Mouse (Mus musculus): ENCODE measurements at regions not wholly inside any gene's neighbourhood (a gene's known extent, or its start where the extent isn't known, plus 50 kb on each side); places are given as distances from the start of the nearest gene placed in this dataset.

DNA sequence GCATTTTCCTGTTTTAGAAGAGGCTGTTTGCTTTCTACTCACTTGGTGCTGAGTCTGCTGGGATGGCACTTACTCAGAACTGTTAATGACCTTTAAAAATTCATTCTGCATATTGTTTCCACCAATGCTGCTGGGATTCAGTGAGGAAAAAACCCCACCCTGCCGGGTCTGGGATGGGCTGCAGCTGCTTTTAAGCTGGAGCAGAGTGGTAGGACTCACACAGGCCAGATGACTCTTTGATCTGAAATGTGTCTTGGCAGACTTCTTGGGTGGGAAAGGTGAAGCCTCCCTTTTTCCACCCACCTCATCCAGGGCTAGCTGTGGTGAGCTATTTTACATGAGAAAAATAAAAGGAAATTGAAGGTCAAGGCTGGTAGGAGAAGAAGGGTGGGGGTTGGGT, 56.4 kb upstream of the Ddhd1 start:
- Histone ChIP-seq H3K9ac (replicated peaks) (no peak overlapping the region), H3K4me2 (replicated peaks) (no peak overlapping the region), H3K27ac (replicated peaks) (no peak overlapping the region), H3K27me3 (no peaks in the 10 kb centered on the region), H3K36me3 (no peaks in the 10 kb centered on the region), H3K9me3 (no peaks in the 10 kb centered on the region), H3K4me1 (no peaks in the 10 kb centered on the region), H3K4me3 (no peak overlapping the region)
- 55% methylated on average over 1 of the region's 1 CpGs for WGBS
- no peak for ATAC-seq (ENCODE audit: low FRiP score, low read depth)

- H3K9me3 ChIP-seq, result no peaks in the 10 kb centered on the region
- H3K27me3 ChIP-seq, result no peaks in the 10 kb centered on the region
- H3K9ac ChIP-seq (replicated peaks), result no peak overlapping the region
- no peaks in the 10 kb centered on the region for H3K36me3 ChIP-seq
- no peaks in the 10 kb centered on the region for H3K4me1 ChIP-seq
- ATAC-seq (ENCODE audit: low FRiP score, low read depth), result no peak
- H3K4me2 ChIP-seq (replicated peaks), result no peak overlapping the region
- no peak overlapping the region for H3K4me3 ChIP-seq
- H3K27ac ChIP-seq (replicated peaks), result no peak overlapping the region
These were observed 56.8 kb upstream of the Ddhd1 start for GRCm38 (mm10) chr14:45714786-45715185.

GRCm38 (mm10) chr14:45716100-45716499, 58.2 kb upstream of the Ddhd1 start:
- no peak overlapping the region for H3K4me2 ChIP-seq (replicated peaks)
- no peaks in the 10 kb centered on the region for H3K36me3 ChIP-seq
- no peaks in the 10 kb centered on the region for H3K4me1 ChIP-seq
- no peak overlapping the region for H3K27ac ChIP-seq (replicated peaks)
- WGBS, result 6% methylated on average over 1 of the region's 1 CpGs
- H3K9me3 ChIP-seq, result no peaks in the 10 kb centered on the region
- no peak for ATAC-seq (ENCODE audit: low FRiP score, low read depth)
- H3K4me3 ChIP-seq, result no peak overlapping the region
- H3K27me3 ChIP-seq, result no peaks in the 10 kb centered on the region
- no peak overlapping the region for H3K9ac ChIP-seq (replicated peaks)

DNA sequence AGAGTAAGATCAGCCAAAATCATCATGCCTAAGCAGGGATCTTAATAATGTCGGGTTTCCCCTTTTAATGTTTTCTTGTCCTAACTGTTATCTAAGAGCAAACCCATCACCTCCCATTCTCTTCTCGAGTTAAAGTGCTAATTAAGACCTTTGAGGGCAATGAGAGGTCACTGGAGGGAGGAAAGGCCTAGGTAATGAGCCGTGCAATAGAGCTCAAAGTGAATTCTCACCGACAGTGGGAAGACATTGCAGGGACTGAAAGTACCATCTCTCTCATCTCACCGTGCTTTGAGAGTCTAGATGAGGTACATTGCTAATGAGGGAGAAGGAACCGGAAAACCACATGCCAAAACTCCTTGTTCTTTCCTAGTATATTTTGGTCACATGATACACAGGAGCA, 64.9 kb upstream of the Ddhd1 start:
- ATAC-seq (ENCODE audit: low FRiP score, low read depth), result no peak
- Histone ChIP-seq H3K9me3 (no peaks in the 10 kb centered on the region), H3K27ac (replicated peaks) (no peak overlapping the region), H3K27me3 (no peaks in the 10 kb centered on the region), H3K36me3 (no peaks in the 10 kb centered on the region), H3K4me1 (no peaks in the 10 kb centered on the region), H3K9ac (replicated peaks) (no peak overlapping the region), H3K4me3 (no peak overlapping the region), H3K4me2 (replicated peaks) (no peak overlapping the region)
- 37% methylated on average over 6 of the region's 6 CpGs for WGBS

DNA sequence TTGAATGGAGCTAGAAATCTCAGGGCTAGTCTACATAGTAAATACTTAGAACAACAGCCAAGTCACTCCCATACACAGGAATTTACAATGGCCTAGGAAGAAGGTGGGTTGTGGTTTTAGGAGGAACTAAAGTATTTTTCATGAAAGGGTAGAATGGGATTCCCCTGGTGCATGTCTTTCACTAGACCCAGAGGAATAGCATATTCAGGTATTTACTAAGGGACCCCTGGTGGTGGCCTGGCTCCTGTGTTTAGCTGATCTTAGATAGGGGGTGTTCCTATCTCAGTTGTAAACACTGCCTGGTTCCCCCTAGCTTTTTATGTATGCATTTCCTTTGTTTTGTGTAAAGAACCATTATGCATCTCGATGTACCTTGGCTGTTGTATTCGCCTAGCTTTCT, 66.4 kb upstream of the Ddhd1 start:
- Histone ChIP-seq H3K27me3 (no peaks in the 10 kb centered on the region), H3K4me3 (no peak overlapping the region), H3K4me1 (no peaks in the 10 kb centered on the region), H3K27ac (replicated peaks) (no peak overlapping the region), H3K9me3 (no peaks in the 10 kb centered on the region), H3K4me2 (replicated peaks) (no peak overlapping the region), H3K36me3 (no peaks in the 10 kb centered on the region), H3K9ac (replicated peaks) (no peak overlapping the region)
- ATAC-seq (ENCODE audit: low FRiP score, low read depth), result no peak
- 88% methylated on average over 2 of the region's 2 CpGs for WGBS

DNA sequence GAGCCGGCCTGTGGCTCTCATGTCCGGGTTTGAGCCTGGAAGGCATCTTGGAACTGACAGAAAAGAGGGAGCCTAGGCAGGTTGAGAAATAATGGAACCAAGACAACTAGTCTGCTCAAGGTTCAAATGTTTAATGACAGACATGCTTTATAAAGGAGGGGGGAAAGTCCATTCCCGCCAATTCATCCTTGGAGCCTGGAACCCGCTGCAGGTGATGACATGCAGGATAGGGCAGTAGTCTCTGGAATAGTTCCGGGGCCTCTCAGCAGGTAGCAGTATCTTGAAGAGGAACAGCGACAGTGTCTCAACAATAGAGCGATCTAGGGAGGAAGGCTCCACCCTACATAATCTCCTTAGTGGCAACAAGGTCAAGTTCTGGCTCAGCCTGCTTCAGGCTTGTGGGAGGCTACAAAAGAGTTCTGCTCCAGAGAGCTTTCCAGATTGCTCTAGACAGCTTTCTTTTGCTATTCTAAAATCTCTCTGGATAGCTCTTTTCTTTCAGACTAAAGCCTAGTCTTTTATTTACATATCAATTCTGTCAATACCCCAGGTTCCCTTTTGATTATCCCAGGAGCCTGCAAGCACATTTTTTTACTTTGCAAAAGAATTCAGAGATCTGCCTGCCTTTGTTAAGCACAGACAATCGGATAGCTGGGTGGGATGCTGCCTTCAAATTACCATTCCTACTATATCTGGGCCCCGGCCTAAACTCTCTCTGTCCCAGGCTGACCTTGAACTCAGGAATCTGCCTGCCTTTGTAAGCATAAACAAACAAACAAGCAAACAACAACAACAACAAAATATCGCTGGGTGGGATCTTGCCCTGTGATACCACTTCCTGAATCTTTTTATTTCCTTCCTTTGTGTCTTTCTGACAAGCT, 76.8 kb upstream of the Ddhd1 start:
- H3K27ac ChIP-seq (replicated peaks), result no peak overlapping the region
- H3K9ac ChIP-seq (replicated peaks), result no peak overlapping the region
- no peak for ATAC-seq (ENCODE audit: low FRiP score, low read depth)
- H3K27me3 ChIP-seq, result no peaks in the 10 kb centered on the region
- no peak overlapping the region for H3K4me2 ChIP-seq (replicated peaks)
- H3K4me3 ChIP-seq, result no peak overlapping the region
- no peaks in the 10 kb centered on the region for H3K9me3 ChIP-seq
- H3K36me3 ChIP-seq, result no peaks in the 10 kb centered on the region
- WGBS, result 55% methylated on average over 10 of the region's 10 CpGs
- H3K4me1 ChIP-seq, result no peaks in the 10 kb centered on the region

GRCm38 (mm10) chr14:45737966-45738365, 80.0 kb upstream of the Ddhd1 start:
- no peak for ATAC-seq (ENCODE audit: low FRiP score, low read depth)
- no peak overlapping the region for H3K9ac ChIP-seq (replicated peaks)
- no peak overlapping the region for H3K4me2 ChIP-seq (replicated peaks)
- H3K27ac ChIP-seq (replicated peaks), result no peak overlapping the region
- 91% methylated on average over 2 of the region's 2 CpGs for WGBS
- H3K27me3 ChIP-seq, result no peaks in the 10 kb centered on the region
- no peaks in the 10 kb centered on the region for H3K4me1 ChIP-seq
- no peaks in the 10 kb centered on the region for H3K9me3 ChIP-seq
- no peak overlapping the region for H3K4me3 ChIP-seq
- no peaks in the 10 kb centered on the region for H3K36me3 ChIP-seq

DNA sequence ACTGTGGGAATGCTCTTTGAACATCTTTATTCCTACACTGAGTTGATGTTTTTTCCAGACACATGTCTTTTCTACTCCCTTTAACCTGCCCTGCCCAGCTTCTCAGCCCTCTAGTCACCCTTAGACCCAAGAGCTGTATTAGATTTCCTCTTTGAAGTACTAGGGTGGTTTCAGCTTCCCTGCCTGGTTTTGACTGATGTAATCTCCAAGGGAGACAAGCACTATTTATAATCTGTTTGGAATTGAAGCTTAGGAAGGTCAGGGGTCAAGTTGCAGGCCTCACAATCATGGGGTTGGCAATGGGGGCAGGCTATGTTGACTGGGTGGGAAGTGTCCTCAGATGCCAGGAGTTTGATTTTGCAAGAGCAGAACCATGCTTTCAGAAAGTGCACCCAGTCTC, 81.7 kb upstream of the Ddhd1 start:
- no peaks in the 10 kb centered on the region for H3K9me3 ChIP-seq
- no peak overlapping the region for H3K9ac ChIP-seq (replicated peaks)
- no peak overlapping the region for H3K4me2 ChIP-seq (replicated peaks)
- H3K4me1 ChIP-seq, result no peaks in the 10 kb centered on the region
- H3K36me3 ChIP-seq, result no peaks in the 10 kb centered on the region
- no peaks in the 10 kb centered on the region for H3K27me3 ChIP-seq
- no peak for ATAC-seq (ENCODE audit: low FRiP score, low read depth)
- H3K4me3 ChIP-seq, result no peak overlapping the region
- H3K27ac ChIP-seq (replicated peaks), result no peak overlapping the region

DNA sequence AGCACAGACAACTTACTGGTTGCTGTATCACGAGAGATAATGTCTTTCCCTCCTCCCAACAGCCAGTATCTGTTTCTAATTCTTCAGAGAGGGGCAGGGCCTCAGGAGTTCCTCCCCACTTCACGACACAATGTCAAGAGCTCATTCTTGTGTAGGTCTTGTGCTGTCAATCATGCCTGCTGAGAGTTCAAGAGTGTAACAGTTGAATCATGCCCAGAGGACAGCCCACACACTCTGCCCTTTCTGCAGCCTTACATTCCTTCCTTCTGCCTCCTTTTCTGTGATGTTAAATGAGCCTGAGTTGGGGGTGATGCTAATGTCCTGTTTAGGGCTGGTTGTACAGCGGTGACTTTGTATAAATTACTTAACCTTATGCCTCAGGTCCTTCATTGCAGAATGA, 82.7 kb upstream of the Ddhd1 start:
- Histone ChIP-seq H3K4me1 (no peaks in the 10 kb centered on the region), H3K4me3 (no peak overlapping the region), H3K27me3 (no peaks in the 10 kb centered on the region), H3K4me2 (replicated peaks) (no peak overlapping the region), H3K36me3 (no peaks in the 10 kb centered on the region), H3K9me3 (no peaks in the 10 kb centered on the region), H3K27ac (replicated peaks) (no peak overlapping the region), H3K9ac (replicated peaks) (no peak overlapping the region)
- no peak for ATAC-seq (ENCODE audit: low FRiP score, low read depth)
- WGBS, result 51% methylated on average over 3 of the region's 3 CpGs

GRCm38 (mm10) chr14:45746176-45746575, 88.2 kb upstream of the Ddhd1 start:
- no peaks in the 10 kb centered on the region for H3K4me1 ChIP-seq
- ATAC-seq (ENCODE audit: low FRiP score, low read depth), result no peak
- H3K27ac ChIP-seq (replicated peaks), result no peak overlapping the region
- H3K4me3 ChIP-seq, result no peak overlapping the region
- no peak overlapping the region for H3K4me2 ChIP-seq (replicated peaks)
- no peak overlapping the region for H3K9ac ChIP-seq (replicated peaks)
- H3K9me3 ChIP-seq, result no peaks in the 10 kb centered on the region
- WGBS, result 85% methylated on average over 5 of the region's 5 CpGs
- H3K36me3 ChIP-seq, result no peaks in the 10 kb centered on the region
- no peaks in the 10 kb centered on the region for H3K27me3 ChIP-seq

DNA sequence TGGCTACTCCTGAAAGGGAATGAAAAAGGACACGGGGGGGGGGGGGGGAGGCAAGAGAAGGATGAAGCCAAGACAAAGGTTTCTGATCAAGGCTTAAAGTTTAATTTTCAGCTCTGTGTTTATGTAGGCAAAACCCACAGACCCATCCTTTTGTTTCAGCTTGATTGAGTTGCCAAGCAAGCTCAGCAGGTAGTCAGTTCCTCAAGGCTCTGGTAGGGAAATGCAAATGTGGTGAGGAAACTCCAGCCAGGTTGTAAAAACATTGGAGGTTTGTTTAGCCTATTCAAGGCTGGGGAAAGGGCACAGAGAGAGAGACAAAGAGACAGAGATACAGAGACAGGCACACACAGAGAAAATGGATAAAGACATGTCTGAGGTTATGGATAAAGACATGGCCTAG, 99.4 kb upstream of the Ddhd1 start:
- Histone ChIP-seq H3K27me3 (no peaks in the 10 kb centered on the region), H3K36me3 (no peaks in the 10 kb centered on the region), H3K4me2 (replicated peaks) (no peak overlapping the region), H3K9ac (replicated peaks) (no peak overlapping the region), H3K9me3 (no peaks in the 10 kb centered on the region), H3K4me3 (no peak overlapping the region), H3K4me1 (no peaks in the 10 kb centered on the region), H3K27ac (replicated peaks) (no peak overlapping the region)
- no peak for ATAC-seq (ENCODE audit: low FRiP score, low read depth)
- 0% methylated on average over 1 of the region's 1 CpGs for WGBS

- ATAC-seq (ENCODE audit: low FRiP score, low read depth), result no peak
- Histone ChIP-seq H3K9ac (replicated peaks) (no peak overlapping the region), H3K27ac (replicated peaks) (no peak overlapping the region), H3K4me1 (no peaks in the 10 kb centered on the region), H3K27me3 (no peaks in the 10 kb centered on the region), H3K4me3 (no peak overlapping the region), H3K9me3 (no peaks in the 10 kb centered on the region), H3K36me3 (no peaks in the 10 kb centered on the region), H3K4me2 (replicated peaks) (no peak overlapping the region)
- 94% methylated on average over 16 of the region's 16 CpGs for WGBS
These were observed 103.1 kb upstream of the Ddhd1 start for GRCm38 (mm10) chr14:45760890-45761680.
